Mouse (Mus musculus): ENCODE data around the gene Pros1. TPM values are rescaled to one million over a fixed set of nuclear protein-coding genes. Genes with fewer than 3 reads are reported as not detected.

Pros1 gene
- total RNA-seq, 2 experiments from 2014 or later: 7.3 to 9.2 TPM

Small RNA genes within 50 kb of the gene (microRNA-seq; reads per million reads assigned to microRNA genes)
- gene Gm25986 (ENCODE audit: borderline replicate concordance in 2 of 2): 0 reads per million in 2 experiments

Other genes starting within 250 kb of the Pros1 start
- gene Nsun3, start 67.5 kb upstream of the Pros1 start, total RNA-seq (2021): 1 to 10 TPM; 4.0 to 6.7 TPM
- not detected for gene Stx19, start 39.6 kb upstream of the Pros1 start, total RNA-seq (2021)
- gene Arl13b, start 7.3 kb upstream of the Pros1 start, total RNA-seq (2021): 1 to 10 TPM; 4.2 to 4.9 TPM